Mouse (Mus musculus) MEL (cell line): Measurements from ENCODE around the gene Duox1. TPM values are rescaled to one million over a fixed set of nuclear protein-coding genes. Genes with fewer than 3 reads are reported as not detected.

Source experiments
- DNase-seq: peaks from one replicate; pipeline ENCODE4 v3.0.0; 2011; ENCODE audit warnings: low read depth, low spot score
- H3K27ac ChIP-seq: 2 replicates; pipeline ENCODE4 v1.5.1; 2012; ENCODE audit warnings: low read depth, mild to moderate bottlenecking, control low read depth, low read length, moderate library complexity; ENCODE audit not compliant: control insufficient read depth
- H3K27me3 ChIP-seq, 2 experiments: fragments of 150-350 bp in 1 of 2; sonication (generic) in 1 of 2; 2 replicates each; pipeline ENCODE4 v1.6.1; 2012; ENCODE audit warnings: low read length in 2 of 2, mild to moderate bottlenecking in 2 of 2, improper control_type of control experiment in 1 of 2, moderate library complexity in 1 of 2; ENCODE audit not compliant: insufficient read depth in 2 of 2, control insufficient read depth in 1 of 2
- H3K36me3 ChIP-seq, 2 experiments: 2 replicates each; pipeline ENCODE4 v1.6.1; 2012 to 2014; ENCODE audit warnings: low read length in 2 of 2, improper control_type of control experiment in 1 of 2, inconsistent platforms in 1 of 2, mild to moderate bottlenecking in 1 of 2; ENCODE audit not compliant: insufficient read depth in 2 of 2, control insufficient read depth in 1 of 2
- H3K4me1 ChIP-seq, 2 experiments: fragments of 150-350 bp in 1 of 2; sonication (generic) in 1 of 2; 2 replicates each; pipeline ENCODE4 v1.6.1; 2012; ENCODE audit warnings: low read length in 2 of 2, improper control_type of control experiment in 1 of 2, mild to moderate bottlenecking in 1 of 2; ENCODE audit not compliant: insufficient read depth in 2 of 2, control insufficient read depth in 1 of 2
- H3K4me3 ChIP-seq, 2 experiments: fragments of 150-350 bp in 1 of 2; sonication (generic) in 1 of 2; 2 replicates each; pipeline ENCODE4 v1.5.1; 2012; ENCODE audit warnings: low read depth in 2 of 2, low read length in 2 of 2, mild to moderate bottlenecking in 2 of 2, moderate library complexity in 2 of 2, control low read depth in 1 of 2, improper control_type of control experiment in 1 of 2; ENCODE audit not compliant: control insufficient read depth in 1 of 2, insufficient read depth in 1 of 2
- H3K79me2 ChIP-seq: 2 replicates; pipeline ENCODE4 v1.6.1; 2012; ENCODE audit warnings: mild to moderate bottlenecking, low read length, moderate library complexity; ENCODE audit not compliant: control insufficient read depth, poor library complexity, insufficient read depth
- H3K9ac ChIP-seq: 2 replicates; pipeline ENCODE4 v1.6.1; 2012; ENCODE audit warnings: low read depth, mild to moderate bottlenecking, control low read depth, low read length, moderate library complexity; ENCODE audit not compliant: control insufficient read depth, poor library complexity, severe bottlenecking
- H3K9me3 ChIP-seq: fragments of 150-350 bp; sonication (generic); replicated peaks from 2 replicates; pipeline ENCODE4 v1.6.1; 2012; ENCODE audit warnings: mild to moderate bottlenecking, low read length, improper control_type of control experiment, moderate library complexity; ENCODE audit not compliant: insufficient read depth
- CHD1 ChIP-seq: IDR thresholded peaks from 2 replicates; pipeline ENCODE4 v1.6.1; 2012; ENCODE audit warnings: low read depth, mild to moderate bottlenecking, inconsistent platforms, low read length, improper control_type of control experiment
- CTCF ChIP-seq, 3 experiments: IDR thresholded peaks in 2 of 3; conservative IDR thresholded peaks in 1 of 3; 2 replicates each; pipeline ENCODE4 v1.5.1; 2011 to 2012; ENCODE audit warnings: low read length in 3 of 3, low read depth in 2 of 3, mild to moderate bottlenecking in 2 of 3, improper control_type of control experiment in 1 of 3, inconsistent platforms in 1 of 3, mixed read lengths in 1 of 3, moderate library complexity in 1 of 3; ENCODE audit not compliant: control insufficient read depth in 1 of 3, insufficient read depth in 1 of 3, poor library complexity in 1 of 3, severe bottlenecking in 1 of 3
- ELF1 ChIP-seq: IDR thresholded peaks from 2 replicates; pipeline ENCODE4 v1.6.1; 2014; ENCODE audit warnings: low read depth, mild to moderate bottlenecking, inconsistent platforms, low read length, improper control_type of control experiment, moderate library complexity
- EP300 ChIP-seq, 2 experiments: IDR thresholded peaks; 2 replicates each; pipeline ENCODE4 v1.6.1; 2011; ENCODE audit warnings: improper control_type of control experiment in 2 of 2, low read length in 2 of 2, low read depth in 1 of 2, mild to moderate bottlenecking in 1 of 2
- JUND ChIP-seq: IDR thresholded peaks from 2 replicates; pipeline ENCODE4 v1.6.1; 2011; ENCODE audit warnings: low read depth, mild to moderate bottlenecking, improper control_type of control experiment, low read length
- KAT2A ChIP-seq: conservative IDR thresholded peaks from 2 replicates; pipeline ENCODE4 v1.6.1; 2012; ENCODE audit warnings: low read depth, low read length, improper control_type of control experiment, inconsistent platforms
- MAX ChIP-seq: IDR thresholded peaks from 2 replicates; pipeline ENCODE4 v1.6.1; 2011; ENCODE audit warnings: low read length, improper control_type of control experiment
- NRF1 ChIP-seq: IDR thresholded peaks from 2 replicates; pipeline ENCODE4 v1.6.1; 2014; ENCODE audit warnings: low read depth, mild to moderate bottlenecking, inconsistent platforms, low read length, improper control_type of control experiment, moderate library complexity; ENCODE audit not compliant: poor library complexity, insufficient read depth, severe bottlenecking
- POLR2AphosphoS2 ChIP-seq: IDR thresholded peaks from 2 replicates; pipeline ENCODE4 v1.6.1; 2011; ENCODE audit warnings: low read length, improper control_type of control experiment
- POLR2AphosphoS5 ChIP-seq: IDR thresholded peaks from 2 replicates; pipeline ENCODE4 v1.6.1; 2012; ENCODE audit warnings: low read depth, borderline replicate concordance, mild to moderate bottlenecking, inconsistent platforms, low read length, moderate library complexity, mixed read lengths
- SIN3A ChIP-seq: IDR thresholded peaks from 2 replicates; pipeline ENCODE4 v1.6.1; 2012; ENCODE audit warnings: low read length, improper control_type of control experiment, inconsistent platforms
- TBP ChIP-seq: IDR thresholded peaks from 2 replicates; pipeline ENCODE4 v1.8.0; 2011; ENCODE audit warnings: low read depth, low read length, improper control_type of control experiment
- UBTF ChIP-seq: IDR thresholded peaks from 2 replicates; pipeline ENCODE4 v1.6.1; 2012; ENCODE audit warnings: low read depth, mild to moderate bottlenecking, inconsistent platforms, low read length, improper control_type of control experiment, moderate library complexity, borderline replicate concordance; ENCODE audit not compliant: insufficient read depth
- USF1 ChIP-seq: IDR thresholded peaks from 2 replicates; pipeline ENCODE4 v1.6.1; 2014; ENCODE audit warnings: low read depth, mild to moderate bottlenecking, inconsistent platforms, low read length, improper control_type of control experiment, moderate library complexity
- USF2 ChIP-seq, 2 experiments: IDR thresholded peaks; 2 replicates each; pipeline ENCODE4 v1.6.1; 2011 to 2012; ENCODE audit warnings: improper control_type of control experiment in 2 of 2, low read length in 2 of 2, borderline replicate concordance in 1 of 2, inconsistent platforms in 1 of 2, low read depth in 1 of 2, mild to moderate bottlenecking in 1 of 2; ENCODE audit not compliant: insufficient read depth in 1 of 2
- polyA plus RNA-seq, 2 experiments: library from polyadenylated mRNA; stranded (reverse) in 1 of 2; unstranded in 1 of 2; fragments of >175 nt in 1 of 2; fragments of >200 nt in 1 of 2; gene quantifications; 2 replicates each; pipeline versions ENCODE4 v1.2.1 to v1.2.4; 2012; ENCODE audit warnings: low replicate concordance in 2 of 2, low read depth in 1 of 2; ENCODE audit not compliant: insufficient read length in 2 of 2, insufficient read depth in 1 of 2, missing spikeins in 1 of 2
- total RNA-seq: library from RNA; depleted of rRNA; stranded (reverse); fragments of 300-350 nt; gene quantifications from 2 replicates; pipeline ENCODE4 v1.2.3, GENCODE M21; 2012

Duox1 gene
- total and polyA plus RNA-seq, 3 experiments = 0.01 TPM; not detected in 2

- H3K79me2 ChIP-seq = peaks cover 1% of the 10 kb centered on the region; the same call in 1 of the 2 replicates
- H3K9ac ChIP-seq = no peak overlapping the region
- TF ChIP-seq TBP = no peak
- no peak overlapping the region for H3K27ac ChIP-seq
- no peak overlapping the region for H3K4me3 ChIP-seq
- peaks cover 0 to 8% of the 10 kb centered on the region in 2 experiments; a peak in 2 of 4 replicates for H3K36me3 ChIP-seq
- no peaks in the 10 kb centered on the region for H3K27me3 ChIP-seq
- H3K9me3 ChIP-seq = no peaks in the 10 kb centered on the region
- no peak for DNase-seq
- peaks cover 3 to 4% of the 10 kb centered on the region in 2 experiments for H3K4me1 ChIP-seq
Measured at GRCm38 (mm10) chr2:122351156-122351930, 35.9 kb downstream of the Duox1 start.

DNA sequence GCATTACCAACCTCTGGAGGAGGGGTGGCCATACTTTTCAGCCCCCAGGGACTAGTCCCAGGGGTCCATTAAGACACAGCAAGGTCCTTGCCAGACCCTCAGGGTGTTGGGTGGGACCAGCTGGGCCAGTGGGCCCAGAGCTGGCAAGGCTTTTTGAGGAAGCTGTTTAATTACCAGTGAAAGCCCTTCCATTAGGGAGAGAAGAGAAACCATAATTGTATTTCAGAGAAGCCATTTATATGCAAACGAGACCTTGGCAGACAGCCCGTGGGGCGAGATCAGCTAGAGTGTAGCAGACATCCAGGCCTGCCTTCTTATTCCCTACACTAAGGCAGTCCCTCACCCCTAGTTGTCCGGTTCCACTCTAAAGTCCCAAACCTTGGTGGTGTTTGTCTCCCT is 36.5 kb downstream of the Duox1 start:
- Histone ChIP-seq H3K36me3 (peaks cover 0 to 8% of the 10 kb centered on the region in 2 experiments; a peak in 2 of 4 replicates), H3K27ac (no peak overlapping the region), H3K27me3 (no peaks in the 10 kb centered on the region), H3K4me3 (no peak overlapping the region), H3K9me3 (no peaks in the 10 kb centered on the region), H3K4me1 (peaks cover 3 to 4% of the 10 kb centered on the region in 2 experiments), H3K9ac (no peak overlapping the region), H3K79me2 (peaks cover 1% of the 10 kb centered on the region; the same call in 1 of the 2 replicates)
- DNase-seq = no peak
- TF ChIP-seq MAX (no peak), POLR2AphosphoS2 (no peak), ELF1 (no peak), USF1 (no peak), POLR2AphosphoS5 (no peak), EP300 (IDR thresholded peaks at IDR 0.05; ENCODE audit: low read depth in 1 of 2, low read length in 2 of 2) (no peak), UBTF (no peak), SIN3A (no peak), CHD1 (no peak), USF2 (IDR thresholded peaks at IDR 0.05; ENCODE audit: borderline replicate concordance in 1 of 2, insufficient read depth in 1 of 2, low read depth in 1 of 2, low read length in 2 of 2) (no peak), CTCF (IDR thresholded peaks at IDR 0.05 in 2 of 3, conservative IDR thresholded peaks at IDR 0.05 in 1 of 3; ENCODE audit: control insufficient read depth in 1 of 3, insufficient read depth in 1 of 3, low read depth in 2 of 3, low read length in 3 of 3, poor library complexity in 1 of 3, severe bottlenecking in 1 of 3) (no peak), JUND (no peak), NRF1 (no peak), KAT2A (no peak)
